Mouse (Mus musculus) thymus, adult 2 months (tissue): Measurements from ENCODE around the gene Usp33.

ENCODE experiments used
- CTCF ChIP-seq: fragments of 200-500 bp; IDR thresholded peaks from 2 replicates; pipeline ENCODE4 v1.5.1; 2012; ENCODE audit warnings: mild to moderate bottlenecking, control low read depth, low read length, moderate library complexity, borderline replicate concordance; ENCODE audit not compliant: control insufficient read depth, poor library complexity, insufficient read depth; ENCODE audit errors: extremely low read depth
- POLR2A ChIP-seq: fragments of 200-500 bp; IDR thresholded peaks from 2 replicates; pipeline ENCODE4 v1.6.1; 2012; ENCODE audit warnings: mild to moderate bottlenecking, low read length, control low read depth, moderate library complexity; ENCODE audit not compliant: control insufficient read depth, poor library complexity, insufficient read depth; ENCODE audit errors: extremely low read depth

GRCm38 (mm10) chr3:152352289-152352688 is 6.0 kb downstream of the Usp33 start:
- TF ChIP-seq CTCF (no peak), POLR2A (no peak)
